Mouse (Mus musculus): ENCODE results near the gene Car15. TPM values are rescaled to one million over a fixed set of nuclear protein-coding genes. Genes with fewer than 3 reads are reported as not detected.
A peak's percentile ranks its signal among the peaks of the same experiment; 100 is the strongest.

The Car15 gene
- polyA plus RNA-seq, 1 experiment from 2014 or later, result 5.4 TPM

- Histone ChIP-seq H3K36me3 (no peaks in the 10 kb centered on the region), H3K4me2 (peak within 1 kb of the TSS; percentile 96), H3K9me3 (no peaks in the 10 kb centered on the region), H3K27ac (replicated peaks) (peak within 1 kb of the TSS; percentile 96), H3K4me1 (replicated peaks) (peaks cover 33% of the 10 kb centered on the region), H3K4me3 (peak within 1 kb of the TSS; percentile 62), H3K9ac (peak within 1 kb of the TSS; percentile 91), H3K27me3 (peaks cover 15% of the 10 kb centered on the region; the same call in 1 of the 2 replicates)
- peak; percentile 7; the same call in 1 of the 2 replicates for ATAC-seq (ENCODE audit: low FRiP score, low read depth)
- 25% methylated on average over 7 of the region's 7 CpGs for WGBS
Observed at GRCm38 (mm10) chr16:17832821-17833220, 5.3 kb downstream of the Car15 start, which contains the start of gene B830017H08Rik. Gene B830017H08Rik, plus strand, starts transcription at chr16:17833121.

DNA sequence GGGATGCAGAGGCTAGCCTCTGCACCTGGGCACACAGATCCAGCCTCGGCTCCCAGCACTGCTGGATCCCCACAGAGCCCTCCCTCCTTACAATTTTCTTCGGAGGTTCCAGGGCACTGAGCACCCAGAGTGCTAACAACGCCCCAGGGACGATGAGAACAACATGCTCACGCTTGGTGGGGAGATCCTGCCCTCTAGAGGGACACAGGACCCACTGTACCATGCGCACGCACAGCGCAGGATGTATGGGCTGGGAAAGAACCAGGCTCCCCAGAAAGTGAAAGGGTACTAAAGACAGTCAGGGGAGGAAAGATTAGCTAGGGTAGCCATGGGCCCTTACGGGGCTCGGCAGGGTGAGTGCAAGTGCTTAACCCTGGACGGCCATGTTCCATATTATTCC is 6.4 kb downstream of the Car15 start:
- no peak overlapping the region for H3K27ac ChIP-seq (replicated peaks)
- H3K36me3 ChIP-seq, result no peaks in the 10 kb centered on the region
- peaks cover 33% of the 10 kb centered on the region for H3K4me1 ChIP-seq (replicated peaks)
- peaks cover 12% of the 10 kb centered on the region; the same call in 1 of the 2 replicates for H3K27me3 ChIP-seq
- no peak overlapping the region for H3K9ac ChIP-seq
- no peak overlapping the region for H3K4me2 ChIP-seq
- no peaks in the 10 kb centered on the region for H3K9me3 ChIP-seq
- no peak for ATAC-seq (ENCODE audit: low FRiP score, low read depth)
- no peak overlapping the region for H3K4me3 ChIP-seq
- WGBS, result 13% methylated on average over 11 of the region's 11 CpGs

GRCm38 (mm10) chr16:17830385-17831178 is 7.6 kb downstream of the Car15 start:
- H3K9me3 ChIP-seq, result no peaks in the 10 kb centered on the region
- peaks cover 32% of the 10 kb centered on the region for H3K4me1 ChIP-seq (replicated peaks)
- no peaks in the 10 kb centered on the region for H3K36me3 ChIP-seq
- no peak for ATAC-seq (ENCODE audit: low FRiP score, low read depth)
- H3K27me3 ChIP-seq, result peaks cover 12% of the 10 kb centered on the region; the same call in 1 of the 2 replicates
- WGBS, result 60% methylated on average over 10 of the region's 10 CpGs
- H3K9ac ChIP-seq, result no peak overlapping the region
- H3K4me2 ChIP-seq, result no peak overlapping the region
- H3K4me3 ChIP-seq, result no peak overlapping the region
- H3K27ac ChIP-seq (replicated peaks), result no peak overlapping the region

GRCm38 (mm10) chr16:17828867-17829266 is 9.3 kb downstream of the Car15 start:
- no peak for ATAC-seq (ENCODE audit: low FRiP score, low read depth)
- Histone ChIP-seq H3K27me3 (peaks cover 15% of the 10 kb centered on the region; the same call in 1 of the 2 replicates), H3K4me1 (replicated peaks) (peaks cover 18% of the 10 kb centered on the region), H3K9ac (no peak overlapping the region), H3K27ac (replicated peaks) (no peak overlapping the region), H3K9me3 (no peaks in the 10 kb centered on the region), H3K4me3 (no peak overlapping the region), H3K4me2 (no peak overlapping the region), H3K36me3 (no peaks in the 10 kb centered on the region)
- 72% methylated on average over 3 of the region's 3 CpGs for WGBS

- H3K9me3 ChIP-seq, result no peaks in the 10 kb centered on the region
- WGBS, result 83% methylated on average over 2 of the region's 2 CpGs
- ATAC-seq (ENCODE audit: low FRiP score, low read depth), result no peak
Observed at GRCm38 (mm10) chr16:17828229-17828628, 9.9 kb downstream of the Car15 start.

GRCm38 (mm10) chr16:17826500-17826899 is 11.7 kb downstream of the Car15 start:
- 76% methylated on average over 2 of the region's 2 CpGs for WGBS

More at GRCm38 (mm10) chr16:17828229-17828628, 9.9 kb downstream of the Car15 start:
- Histone ChIP-seq H3K27me3 (peaks cover 15% of the 10 kb centered on the region; the same call in 1 of the 2 replicates), H3K27ac (replicated peaks) (no peak overlapping the region), H3K4me2 (no peak overlapping the region), H3K36me3 (no peaks in the 10 kb centered on the region), H3K9ac (no peak overlapping the region), H3K4me1 (replicated peaks) (peaks cover 16% of the 10 kb centered on the region), H3K4me3 (no peak overlapping the region)

GRCm38 (mm10) chr16:17816528-17816927 is 21.6 kb downstream of the Car15 start:
- H3K27me3 ChIP-seq, result peaks cover 39% of the 10 kb centered on the region
- no peak overlapping the region for H3K4me3 ChIP-seq
- H3K27ac ChIP-seq (replicated peaks), result 0 out of 2 replicates have a peak overlapping the region, but pooled peaks have one; percentile 76
- no peak for ATAC-seq (ENCODE audit: low FRiP score, low read depth)
- H3K4me2 ChIP-seq, result peak overlapping the region; percentile 93; the same call in 1 of the 2 replicates
- 77% methylated on average over 8 of the region's 8 CpGs for WGBS
- peaks cover 18% of the 10 kb centered on the region for H3K4me1 ChIP-seq (replicated peaks)
- H3K36me3 ChIP-seq, result no peaks in the 10 kb centered on the region
- no peaks in the 10 kb centered on the region for H3K9me3 ChIP-seq
- H3K9ac ChIP-seq, result no peak overlapping the region

More at GRCm38 (mm10) chr16:17826500-17826899, 11.7 kb downstream of the Car15 start:
- no peaks in the 10 kb centered on the region for H3K36me3 ChIP-seq
- H3K4me1 ChIP-seq (replicated peaks), result peaks cover 2% of the 10 kb centered on the region; the same call in 1 of the 2 replicates
- ATAC-seq (ENCODE audit: low FRiP score, low read depth), result no peak
- peaks cover 6% of the 10 kb centered on the region; the same call in 1 of the 2 replicates for H3K27me3 ChIP-seq
- no peak overlapping the region for H3K4me2 ChIP-seq
- H3K27ac ChIP-seq (replicated peaks), result no peak overlapping the region
- no peaks in the 10 kb centered on the region for H3K9me3 ChIP-seq
- H3K9ac ChIP-seq, result no peak overlapping the region
- H3K4me3 ChIP-seq, result no peak overlapping the region

DNA sequence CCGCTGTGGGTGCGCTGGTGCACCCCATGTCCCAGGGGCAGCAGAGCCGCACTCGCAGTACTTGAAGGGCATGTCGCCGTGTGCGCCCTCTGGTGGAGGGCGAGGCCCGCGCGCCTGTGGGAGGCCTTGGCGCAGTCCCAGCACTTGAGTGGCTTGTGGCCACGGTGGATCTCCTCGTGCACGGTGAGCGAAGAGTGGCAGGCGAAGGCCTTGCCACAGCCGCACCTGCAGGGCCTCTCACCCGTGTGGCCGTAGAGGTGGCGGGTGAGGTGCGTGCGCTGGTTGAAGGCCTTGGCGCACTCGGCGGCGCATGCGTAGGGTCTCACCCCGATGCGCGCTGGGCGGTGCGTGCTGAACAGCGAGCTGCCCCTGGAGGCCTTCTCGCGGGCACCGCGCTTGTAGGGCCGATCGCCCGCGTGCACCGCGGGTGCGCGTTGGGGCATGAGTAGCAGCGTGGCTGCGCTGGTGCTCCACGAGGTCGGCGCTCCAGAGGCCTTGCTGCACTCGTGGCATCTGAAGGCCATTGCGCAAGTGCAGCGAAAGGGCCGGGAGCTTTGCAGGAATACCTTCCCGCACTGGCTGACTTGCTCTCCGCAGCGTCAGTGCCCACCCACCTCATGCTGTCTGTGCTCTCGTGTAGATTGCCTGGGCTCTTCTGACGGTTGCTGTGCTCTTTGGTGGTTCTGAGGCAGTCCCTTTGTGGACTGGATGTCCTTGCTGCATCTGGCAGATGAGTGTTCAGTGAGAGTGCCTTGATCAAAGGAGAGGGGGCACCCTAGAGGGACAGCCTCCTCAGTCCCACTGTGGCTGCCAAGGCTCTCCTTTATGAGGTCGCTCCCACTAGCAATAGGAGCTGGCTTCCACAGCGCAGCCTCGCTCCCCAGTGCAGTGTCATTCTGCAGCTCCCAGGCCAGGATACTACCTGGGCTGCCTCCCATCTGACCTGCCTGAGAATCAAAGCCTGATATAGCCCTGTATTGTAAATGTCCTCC is 22.5 kb downstream of the Car15 start:
- ATAC-seq (ENCODE audit: low FRiP score, low read depth), result peak; percentile 92

GRCm38 (mm10) chr16:17813173-17813572 is 25.0 kb downstream of the Car15 start:
- no peak overlapping the region for H3K9ac ChIP-seq
- H3K4me1 ChIP-seq (replicated peaks), result peaks cover 28% of the 10 kb centered on the region
- WGBS, result 63% methylated on average over 4 of the region's 4 CpGs
- no peak overlapping the region for H3K4me3 ChIP-seq
- no peak overlapping the region for H3K27ac ChIP-seq (replicated peaks)
- peaks cover 38% of the 10 kb centered on the region for H3K27me3 ChIP-seq
- no peak overlapping the region for H3K4me2 ChIP-seq
- ATAC-seq (ENCODE audit: low FRiP score, low read depth), result no peak
- no peaks in the 10 kb centered on the region for H3K9me3 ChIP-seq
- no peaks in the 10 kb centered on the region for H3K36me3 ChIP-seq

More for the DNA sequence above, 22.5 kb downstream of the Car15 start:
- H3K36me3 ChIP-seq, result no peaks in the 10 kb centered on the region
- H3K27ac ChIP-seq (replicated peaks), result peak overlapping the region; percentile 76
- H3K9me3 ChIP-seq, result no peaks in the 10 kb centered on the region
- peaks cover 18% of the 10 kb centered on the region for H3K4me1 ChIP-seq (replicated peaks)
- WGBS, result under 1% methylated on average over 63 of the region's 63 CpGs
- H3K27me3 ChIP-seq, result peaks cover 37% of the 10 kb centered on the region
- H3K4me2 ChIP-seq, result peak overlapping the region; percentile 93
- peak overlapping the region; percentile 57 for H3K9ac ChIP-seq
- H3K4me3 ChIP-seq, result peak overlapping the region; percentile 52

DNA sequence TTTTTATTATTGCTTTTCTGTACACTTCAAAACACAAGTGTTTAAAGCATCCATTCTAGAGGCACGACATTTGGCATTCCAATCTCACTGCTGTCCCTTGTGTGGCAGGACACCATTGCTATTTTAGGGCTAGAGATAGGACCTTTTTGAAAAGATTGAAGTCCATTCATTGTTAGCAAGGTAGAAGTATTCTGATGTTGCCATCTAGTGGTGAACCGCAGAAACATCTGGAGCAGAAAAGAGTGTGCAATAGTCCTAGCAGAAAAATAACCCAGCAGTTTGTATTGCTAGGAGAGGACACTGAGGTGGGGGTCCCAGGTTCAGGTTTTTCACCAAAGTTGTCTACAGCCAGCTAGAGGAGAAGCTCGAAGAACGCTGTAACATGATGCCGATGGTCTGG is 26.0 kb downstream of the Car15 start:
- no peak for ATAC-seq (ENCODE audit: low FRiP score, low read depth)

DNA sequence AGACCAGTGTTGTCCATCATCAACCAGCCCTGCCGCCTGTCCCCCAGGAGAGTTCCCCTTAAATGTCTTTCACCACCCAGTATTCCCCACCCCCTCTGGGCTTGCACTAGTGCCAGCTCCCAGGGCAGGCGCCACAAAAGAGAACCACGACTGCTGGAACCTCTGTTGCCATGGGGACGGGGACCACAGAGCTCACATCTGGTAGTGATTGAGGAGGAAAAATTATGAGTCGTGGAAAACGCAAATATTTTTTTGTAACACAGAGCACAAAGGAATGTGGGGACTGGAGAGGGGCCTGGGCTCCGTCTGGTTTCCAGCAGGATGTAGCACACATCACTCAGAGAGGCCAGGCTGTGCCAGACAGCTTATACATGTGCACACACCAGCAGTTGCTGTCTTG is 28.5 kb downstream of the Car15 start:
- Histone ChIP-seq H3K4me2 (no peak overlapping the region), H3K4me3 (no peak overlapping the region), H3K4me1 (replicated peaks) (peaks cover 31% of the 10 kb centered on the region), H3K36me3 (no peaks in the 10 kb centered on the region), H3K27me3 (peaks cover 48% of the 10 kb centered on the region), H3K9ac (no peak overlapping the region), H3K27ac (replicated peaks) (peak overlapping the region; percentile 42; the same call in 1 of the 2 replicates), H3K9me3 (no peaks in the 10 kb centered on the region)
- ATAC-seq (ENCODE audit: low FRiP score, low read depth), result no peak
- WGBS, result 18% methylated on average over 7 of the region's 7 CpGs

More for the DNA sequence above, 26.0 kb downstream of the Car15 start:
- H3K27me3 ChIP-seq, result peaks cover 35% of the 10 kb centered on the region
- no peaks in the 10 kb centered on the region for H3K9me3 ChIP-seq
- no peaks in the 10 kb centered on the region for H3K36me3 ChIP-seq
- no peak overlapping the region for H3K9ac ChIP-seq
- peaks cover 36% of the 10 kb centered on the region for H3K4me1 ChIP-seq (replicated peaks)
- WGBS, result 9% methylated on average over 5 of the region's 5 CpGs
- no peak overlapping the region for H3K4me3 ChIP-seq
- no peak overlapping the region for H3K4me2 ChIP-seq
- no peak overlapping the region for H3K27ac ChIP-seq (replicated peaks)

Data from hindbrain, embryonic 15.5 days (tissue).